Mouse (Mus musculus) left cerebral cortex, adult 6 months (tissue): Measurements from ENCODE around the gene Olfr933. TPM values are rescaled to one million over a fixed set of nuclear protein-coding genes. Genes with fewer than 3 reads are reported as not detected.

Source experiments
- long read RNA-seq, 2 experiments: library from polyadenylated mRNA; unstranded; transcript quantifications; one replicate each; pipeline ENCODE4 v2.0.0; 2019 to 2020
- polyA plus RNA-seq: library from polyadenylated mRNA; unstranded; fragments of <200 nt; fragmentation: Nextera tagmentation; gene quantifications from 2 replicates; pipeline ENCODE4 v1.2.3, GENCODE M21; 2021

The Olfr933 gene
- not detected in 2 replicates for polyA plus RNA-seq
- long read RNA-seq, experiment 1 = 0 reads
- long read RNA-seq, experiment 2 = 0 reads

GRCm38 (mm10) chr9:38972013-38972412 is at the start of gene Olfr933:
Olfr933 (plus strand) TSS chr9:38972313.

DNA sequence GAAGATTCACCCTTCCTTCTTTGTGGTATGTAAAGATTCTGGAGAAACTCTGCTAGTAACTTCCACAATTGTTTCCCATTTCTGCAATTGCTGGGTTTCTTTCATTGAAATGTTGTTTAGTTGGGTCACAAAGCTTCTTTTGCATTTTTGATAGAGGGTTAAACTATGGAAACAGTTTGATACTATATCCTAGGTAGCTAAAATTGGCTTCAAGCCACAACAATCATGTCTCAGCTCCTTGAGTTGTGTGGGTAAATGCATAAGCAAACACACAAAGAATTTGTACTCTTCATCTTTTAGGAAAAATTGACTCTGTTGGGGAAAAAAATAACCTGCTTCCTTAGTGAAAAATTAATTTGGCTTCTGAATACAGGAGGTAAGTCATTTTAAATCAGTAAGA is 42.6 kb upstream of the Olfr933 start, which contains the start of gene Olfr930:
Olfr930 (plus strand) TSS at position 301 of the 400 bp plus-strand sequence.

DNA sequence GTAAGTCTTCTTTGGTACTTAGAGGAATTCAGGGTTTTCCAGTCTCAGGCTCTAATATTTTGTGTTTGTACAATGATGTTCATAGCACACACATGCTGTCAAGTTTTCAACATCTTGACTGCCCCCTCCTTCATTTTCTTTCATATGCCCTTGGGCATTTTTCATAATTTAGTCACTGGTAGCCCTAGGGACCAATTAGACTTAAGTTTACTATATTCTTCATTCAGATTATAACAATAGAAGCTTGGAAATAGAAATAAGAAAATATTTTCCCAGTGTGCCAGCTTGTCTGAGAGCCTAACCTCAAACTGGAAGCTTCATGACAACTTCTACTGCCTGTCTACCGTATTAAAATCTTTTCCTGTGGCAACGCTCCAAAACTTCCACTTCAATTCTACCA is 16.1 kb downstream of the Olfr933 start, which contains the start of gene Olfr934:
Olfr934 (minus strand) TSS at position 101 of the 400 bp plus-strand sequence.

DNA sequence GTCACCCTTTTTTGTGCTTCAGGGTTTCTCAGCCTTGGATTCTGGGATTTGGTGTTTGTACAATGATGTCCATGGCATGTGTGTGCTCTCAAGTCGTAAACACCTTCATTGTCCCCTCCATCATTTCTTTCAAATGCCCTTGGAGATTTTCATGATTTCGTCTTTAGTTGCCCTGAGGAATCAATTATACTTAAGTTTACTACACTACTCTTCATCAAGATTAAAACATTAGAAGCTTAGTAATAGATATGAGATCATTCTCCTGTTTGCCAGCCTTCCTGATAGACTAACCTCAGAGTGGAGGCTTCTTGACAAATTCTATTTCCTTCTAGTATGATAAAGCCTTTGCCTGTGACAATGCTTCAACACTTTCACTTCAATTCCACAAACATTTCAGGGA is 27.5 kb downstream of the Olfr933 start, which contains the start of gene Olfr935:
Olfr935 (minus strand) TSS at position 101 of the 400 bp plus-strand sequence.

GRCm38 (mm10) chr9:39023277-39023676 is 51.2 kb downstream of the Olfr933 start, which contains the start of gene Olfr146:
Olfr146 (minus strand) TSS chr9:39023377.

Other genes starting within 250 kb of the Olfr933 start
- gene Olfr920, start 220.0 kb upstream of the Olfr933 start, polyA plus RNA-seq = not detected in 2 replicates
- not detected in 2 replicates for gene Olfr921, start 199.2 kb upstream of the Olfr933 start, polyA plus RNA-seq
- gene Olfr922, start 157.7 kb upstream of the Olfr933 start, polyA plus RNA-seq = not detected in 2 replicates
- not detected in 2 replicates for gene Olfr923, start 145.8 kb upstream of the Olfr933 start, polyA plus RNA-seq
- gene Olfr924, start 127.9 kb upstream of the Olfr933 start, polyA plus RNA-seq = not detected in 2 replicates
- not detected in 2 replicates for gene Olfr26, start 117.3 kb upstream of the Olfr933 start, polyA plus RNA-seq
- gene Olfr926, start 95.2 kb upstream of the Olfr933 start, polyA plus RNA-seq = not detected in 2 replicates
- not detected in 2 replicates for gene Olfr930, start 42.5 kb upstream of the Olfr933 start, polyA plus RNA-seq
- gene Olfr934, start 16.0 kb downstream of the Olfr933 start, polyA plus RNA-seq = not detected in 2 replicates
- not detected in 2 replicates for gene Olfr935, start 27.4 kb downstream of the Olfr933 start, polyA plus RNA-seq
- gene Olfr146, start 51.1 kb downstream of the Olfr933 start, polyA plus RNA-seq = not detected in 2 replicates
- gene Olfr937, start 92.6 kb downstream of the Olfr933 start, polyA plus RNA-seq = not detected in 2 replicates
- not detected in 2 replicates for gene Olfr938, start 106.6 kb downstream of the Olfr933 start, polyA plus RNA-seq
- not detected in 2 replicates for gene Olfr27, start 155.8 kb downstream of the Olfr933 start, polyA plus RNA-seq
- gene Olfr943, start 194.0 kb downstream of the Olfr933 start, polyA plus RNA-seq = 0.01 TPM in 1 of 2 replicates, not detected in the other
- gene Olfr944, start 229.6 kb downstream of the Olfr933 start, polyA plus RNA-seq = not detected in 2 replicates